Mouse (Mus musculus) limb, embryonic 14.5 days (tissue): ENCODE results near the gene Npepl1. TPM values are rescaled to one million over a fixed set of nuclear protein-coding genes. Genes with fewer than 3 reads are reported as not detected.

Experiments
- ATAC-seq: fragments of 200-750 bp; cut with Nextera tagmentation; 2 replicates; pipeline ENCODE4 v1.8.0; 2017; ENCODE audit warnings: low read depth, moderate number of reproducible peaks, moderate TSS enrichment; ENCODE audit not compliant: low FRiP score
- DNase-seq: peaks from one replicate; pipeline ENCODE4 v3.0.0-alpha.2; 2015; ENCODE audit warnings: low spot score
- H3K27ac ChIP-seq: fragments of 300-500 bp; sonication (generic); replicated peaks from 2 replicates; pipeline ENCODE4 v1.5.1; 2014; ENCODE audit warnings: low read depth, mild to moderate bottlenecking, low read length, moderate library complexity, mixed read lengths
- H3K27me3 ChIP-seq: fragments of 300-500 bp; sonication (generic); 2 replicates; pipeline ENCODE4 v1.6.1; 2014; ENCODE audit warnings: low read length, mixed read lengths; ENCODE audit not compliant: control insufficient read depth, insufficient read depth
- H3K36me3 ChIP-seq: fragments of 300-500 bp; sonication (generic); 2 replicates; pipeline ENCODE4 v1.6.1; 2014; ENCODE audit warnings: mild to moderate bottlenecking, low read length, moderate library complexity, mixed read lengths; ENCODE audit not compliant: control insufficient read depth, insufficient read depth
- H3K4me1 ChIP-seq: fragments of 300-500 bp; sonication (generic); 2 replicates; pipeline ENCODE4 v1.6.1; 2014; ENCODE audit warnings: antibody characterized with exemption, low read length, mixed read lengths; ENCODE audit not compliant: control insufficient read depth, insufficient read depth
- H3K4me2 ChIP-seq: fragments of 300-500 bp; sonication (generic); replicated peaks from 2 replicates; pipeline ENCODE4 v1.6.1; 2014; ENCODE audit warnings: low read depth, mild to moderate bottlenecking, low read length, moderate library complexity; ENCODE audit not compliant: severe bottlenecking
- H3K4me3 ChIP-seq: fragments of 300-500 bp; sonication (generic); replicated peaks from 2 replicates; pipeline ENCODE4 v1.5.1; 2014; ENCODE audit warnings: low read length
- H3K9ac ChIP-seq: fragments of 300-500 bp; sonication (generic); 2 replicates; pipeline ENCODE4 v1.6.1; 2014; ENCODE audit warnings: mild to moderate bottlenecking, low read depth, low read length, moderate library complexity; ENCODE audit not compliant: severe bottlenecking
- H3K9me3 ChIP-seq: fragments of 300-500 bp; sonication (generic); 2 replicates; pipeline ENCODE4 v1.6.1; 2016; ENCODE audit warnings: low read length; ENCODE audit not compliant: control insufficient read depth
- POLR2A ChIP-seq: fragments of 200-500 bp; IDR thresholded peaks from 2 replicates; pipeline ENCODE4 v1.8.0; 2012; ENCODE audit warnings: inconsistent platforms, mild to moderate bottlenecking, moderate library complexity, borderline replicate concordance; ENCODE audit not compliant: insufficient read depth, insufficient read length; ENCODE audit errors: extremely low read depth
- WGBS: fragments of 180-500 bp; shearing (Covaris S2); extraction: QIAGEN DNeasy Blood & Tissue Kit; methylation state at CpG from one replicate; pipeline ENCODE4 v1.1.7; 2014; 5-methylcytosine and 5-hydroxymethylcytosine counted together
- polyA plus RNA-seq, 2 experiments: library from polyadenylated mRNA; depleted of rRNA in 1 of 2; stranded (reverse) in 1 of 2; unstranded in 1 of 2; fragments of >200 nt; fragmentation: Nextera tagmentation in 1 of 2; extraction: Ambion mirVana in 1 of 2; gene quantifications; 2 replicates each; pipeline versions ENCODE4 v1.2.1 to v1.2.3; 2012 to 2014

The Npepl1 gene
- polyA plus RNA-seq, 2 experiments = 72.4 to 136 TPM

GRCm38 (mm10) chr2:174126522-174127375, 16.6 kb downstream of the Npepl1 start:
- peak overlapping the region; percentile 28; the same call in 1 of the 2 replicates for H3K9ac ChIP-seq
- DNase-seq = peak; percentile 76
- 0 out of 2 replicates have a peak overlapping the region, but pooled peaks have one; percentile 8 for H3K27ac ChIP-seq
- peaks cover 30% of the 10 kb centered on the region for H3K36me3 ChIP-seq
- peaks cover 14% of the 10 kb centered on the region for H3K4me1 ChIP-seq
- H3K9me3 ChIP-seq = peaks cover 16% of the 10 kb centered on the region; the same call in 1 of the 2 replicates
- ATAC-seq = peak; percentile 87
- 12% methylated on average over 18 of the region's 21 CpGs for WGBS
- no peak for TF ChIP-seq POLR2A
- no peaks in the 10 kb centered on the region for H3K27me3 ChIP-seq
- no peak overlapping the region for H3K4me3 ChIP-seq
- peak overlapping the region; percentile 34 for H3K4me2 ChIP-seq

DNA sequence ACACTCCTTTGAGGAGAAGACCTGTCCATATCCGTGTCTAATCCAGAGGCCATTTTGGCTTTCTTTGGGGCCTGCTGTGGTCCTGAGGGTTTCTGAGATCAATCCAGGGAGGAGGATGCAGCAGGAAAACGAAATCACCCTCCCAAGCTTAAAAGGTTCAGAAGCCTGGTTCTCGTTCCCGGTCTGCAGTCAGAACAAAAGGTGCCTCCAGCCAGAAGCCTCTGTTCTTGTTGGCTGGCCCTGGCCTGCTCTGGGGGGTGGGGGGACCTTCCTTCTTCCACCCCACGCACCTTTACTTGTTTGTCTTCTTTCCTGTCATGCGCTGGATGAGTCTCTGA, 17.2 kb downstream of the Npepl1 start:
- ATAC-seq = no peak; the same call in 1 of the 2 replicates

GRCm38 (mm10) chr2:174128926-174129325, 18.8 kb downstream of the Npepl1 start:
- Histone ChIP-seq H3K27ac (no peak overlapping the region), H3K9me3 (peaks cover 14% of the 10 kb centered on the region; the same call in 1 of the 2 replicates), H3K4me1 (peaks cover 14% of the 10 kb centered on the region), H3K27me3 (no peaks in the 10 kb centered on the region), H3K36me3 (peaks cover 8% of the 10 kb centered on the region), H3K4me2 (no peak overlapping the region), H3K9ac (no peak overlapping the region), H3K4me3 (no peak overlapping the region)
- ATAC-seq = no peak
- TF ChIP-seq POLR2A = no peak
- WGBS = 89% methylated on average over 6 of the region's 6 CpGs
- DNase-seq = no peak

More for the DNA sequence above, 17.2 kb downstream of the Npepl1 start:
- peaks cover 24% of the 10 kb centered on the region for H3K36me3 ChIP-seq
- H3K9ac ChIP-seq = 0 out of 2 replicates have a peak overlapping the region, but pooled peaks have one; percentile 28
- DNase-seq = no peak
- no peaks in the 10 kb centered on the region for H3K27me3 ChIP-seq
- TF ChIP-seq POLR2A = no peak
- peak overlapping the region; percentile 34 for H3K4me2 ChIP-seq
- H3K9me3 ChIP-seq = peaks cover 16% of the 10 kb centered on the region; the same call in 1 of the 2 replicates
- no peak overlapping the region for H3K4me3 ChIP-seq
- 38% methylated on average over 6 of the region's 6 CpGs for WGBS
- H3K4me1 ChIP-seq = peaks cover 14% of the 10 kb centered on the region
- H3K27ac ChIP-seq = no peak overlapping the region

- no peak for TF ChIP-seq POLR2A
- Histone ChIP-seq H3K27ac (no peak overlapping the region), H3K9ac (no peak overlapping the region), H3K4me2 (no peak overlapping the region), H3K27me3 (no peaks in the 10 kb centered on the region), H3K4me3 (no peak overlapping the region), H3K9me3 (no peaks in the 10 kb centered on the region), H3K36me3 (no peaks in the 10 kb centered on the region), H3K4me1 (peaks cover 14% of the 10 kb centered on the region)
- no peak for DNase-seq
- WGBS = 87% methylated on average over 8 of the region's 8 CpGs
- ATAC-seq = no peak
These were observed 20.4 kb downstream of the Npepl1 start for GRCm38 (mm10) chr2:174130468-174131097.

DNA sequence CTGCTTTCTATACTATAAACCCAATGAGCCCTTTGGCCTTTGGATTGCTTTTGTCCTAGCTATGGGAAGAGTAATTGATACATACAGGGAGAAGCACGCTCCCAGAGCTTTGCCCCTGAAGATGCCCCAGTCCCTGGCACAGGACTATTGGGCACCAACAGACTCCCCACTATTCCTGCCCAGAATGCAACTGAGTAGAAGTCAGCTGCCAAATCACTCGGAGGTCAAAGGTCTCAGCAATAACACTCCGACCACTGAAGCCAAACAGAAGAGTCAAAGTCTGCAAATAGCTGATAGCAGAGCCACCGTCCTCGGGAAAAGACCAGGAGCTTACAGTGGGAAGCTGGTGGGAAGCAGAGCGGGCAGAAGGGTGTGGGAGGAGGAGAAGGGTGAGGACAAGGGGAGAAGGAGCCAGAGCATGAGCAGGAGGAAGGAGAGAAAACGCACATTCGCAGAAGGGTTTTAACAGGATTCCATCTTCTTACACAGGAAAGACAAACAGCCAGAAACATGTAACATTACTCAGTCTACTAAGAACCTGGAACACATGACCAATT, 22.3 kb downstream of the Npepl1 start:
- H3K27ac ChIP-seq = no peak overlapping the region
- WGBS = 84% methylated on average over 8 of the region's 8 CpGs
- H3K4me1 ChIP-seq = 0 out of 2 replicates have a peak, but pooled peaks cover 2% of the 10 kb centered on the region
- no peak overlapping the region for H3K4me2 ChIP-seq
- H3K36me3 ChIP-seq = no peaks in the 10 kb centered on the region
- no peak for DNase-seq
- H3K27me3 ChIP-seq = no peaks in the 10 kb centered on the region
- no peak overlapping the region for H3K4me3 ChIP-seq
- TF ChIP-seq POLR2A = no peak
- no peaks in the 10 kb centered on the region for H3K9me3 ChIP-seq
- no peak for ATAC-seq
- no peak overlapping the region for H3K9ac ChIP-seq
